Mouse (Mus musculus) cortical plate, adult 2 months (tissue): ENCODE measurements around the gene Fcna.

Experiments
- CTCF ChIP-seq: fragments of 200-500 bp; IDR thresholded peaks from 2 replicates; pipeline ENCODE4 v1.5.1; 2011; ENCODE audit warnings: mild to moderate bottlenecking, control low read depth, low read length; ENCODE audit not compliant: insufficient read depth; ENCODE audit errors: extremely low read depth
- POLR2A ChIP-seq: fragments of 200-500 bp; IDR thresholded peaks from 2 replicates; pipeline ENCODE4 v1.6.1; 2011; ENCODE audit warnings: mild to moderate bottlenecking, low read length, control low read depth; ENCODE audit not compliant: insufficient read depth; ENCODE audit errors: extremely low read depth

GRCm38 (mm10) chr2:25620852-25621228 is 7.0 kb downstream of the Fcna start:
- TF ChIP-seq CTCF (no peak), POLR2A (no peak)
